Mouse (Mus musculus) ES-E14 (cell line): ENCODE data around the gene Axin2.

Experiments
- CHD2 ChIP-seq: IDR thresholded peaks from 2 replicates; pipeline ENCODE4 v1.6.1; 2014; ENCODE audit warnings: mild to moderate bottlenecking, low read depth, low read length, inconsistent platforms
- HCFC1 ChIP-seq: IDR thresholded peaks from 2 replicates; pipeline ENCODE4 v1.6.1; 2012; ENCODE audit warnings: low read length, inconsistent platforms, borderline replicate concordance; ENCODE audit not compliant: insufficient read depth
- MAFK ChIP-seq: IDR thresholded peaks from 2 replicates; pipeline ENCODE4 v1.6.1; 2014; ENCODE audit warnings: mild to moderate bottlenecking, low read depth, low read length, inconsistent platforms; ENCODE audit not compliant: insufficient read depth
- ZC3H11A ChIP-seq: IDR thresholded peaks from 2 replicates; pipeline ENCODE4 v1.6.1; 2012; ENCODE audit warnings: low read depth, mild to moderate bottlenecking, inconsistent platforms, low read length, borderline replicate concordance
- ZNF384 ChIP-seq: IDR thresholded peaks from 2 replicates; pipeline ENCODE4 v1.6.1; 2012; ENCODE audit warnings: low read depth, low read length, inconsistent platforms

GRCm38 (mm10) chr11:108981012-108981411, 60.9 kb downstream of the Axin2 start:
- TF ChIP-seq ZC3H11A, result no peak
- TF ChIP-seq MAFK, result no peak
- no peak for TF ChIP-seq CHD2
- TF ChIP-seq ZNF384, result no peak
- TF ChIP-seq HCFC1, result no peak
